8 mouse cellular contexts compared by ENCODE assay signal in genomic region chr2:91972121-91972566, GRCm38 (mm10). TPM values are rescaled to one million over a fixed set of nuclear protein-coding genes. Genes with fewer than 3 reads are reported as not detected.
A peak's percentile ranks its signal among the peaks of the same experiment; 100 is the strongest.
DNase-seq lines count a peak whose midpoint lies in the region; ATAC-seq lines count a peak whose summit lies in the region.

No protein-coding gene starts in this region.

- no peak overlapping the region for H3K9ac ChIP-seq in hindbrain, embryonic 16.5 days (ENCODE audit: low read depth, low read length)
- H3K9ac ChIP-seq in hindbrain, embryonic 11.5 days (ENCODE audit: low read depth, low read length), result no peak overlapping the region

- peaks cover 82% of the 10 kb centered on the region for H3K27me3 ChIP-seq in hindbrain, embryonic 10.5 days (ENCODE audit: insufficient read depth, poor library complexity, severe bottlenecking)
- H3K27me3 ChIP-seq in hindbrain, embryonic 16.5 days (replicated peaks; ENCODE audit: control insufficient read depth, insufficient read depth, low read length), result peaks cover 9% of the 10 kb centered on the region
- H3K27me3 ChIP-seq in hindbrain, embryonic 11.5 days (ENCODE audit: control insufficient read depth, insufficient read depth, low read length), result peaks cover 36% of the 10 kb centered on the region

- H3K4me2 ChIP-seq in hindbrain, embryonic 16.5 days (ENCODE audit: low read length), result no peak overlapping the region
- H3K4me2 ChIP-seq in hindbrain, embryonic 11.5 days (replicated peaks; ENCODE audit: low read depth, low read length), result no peak overlapping the region

- H3K4me3 ChIP-seq in hindbrain, embryonic 10.5 days, result no peak overlapping the region
- H3K4me3 ChIP-seq in hindbrain, embryonic 16.5 days (ENCODE audit: low read length), result no peak overlapping the region
- H3K4me3 ChIP-seq in hindbrain, embryonic 11.5 days (ENCODE audit: low read depth, low read length), result no peak overlapping the region

- no peak; the same call in 1 of the 2 replicates for ATAC-seq in hindbrain, embryonic 16.5 days
- 0 out of 2 replicates have a peak, but pooled peaks have one; percentile 36 for ATAC-seq in hindbrain, embryonic 11.5 days (ENCODE audit: low FRiP score)

- H3K36me3 ChIP-seq in hindbrain, embryonic 10.5 days, result no peaks in the 10 kb centered on the region
- no peaks in the 10 kb centered on the region for H3K36me3 ChIP-seq in hindbrain, embryonic 16.5 days (ENCODE audit: control insufficient read depth, insufficient read depth, low read length)
- H3K36me3 ChIP-seq in hindbrain, embryonic 11.5 days (ENCODE audit: control insufficient read depth, insufficient read depth, low read length), result no peaks in the 10 kb centered on the region

- no peaks in the 10 kb centered on the region for H3K9me3 ChIP-seq in hindbrain, embryonic 10.5 days
- no peaks in the 10 kb centered on the region for H3K9me3 ChIP-seq in hindbrain, embryonic 16.5 days (ENCODE audit: control insufficient read depth, low read length)
- no peaks in the 10 kb centered on the region for H3K9me3 ChIP-seq in hindbrain, embryonic 11.5 days (ENCODE audit: control insufficient read depth, low read length)

- H3K27ac ChIP-seq in hindbrain, embryonic 10.5 days, result peak overlapping the region; percentile 72
- H3K27ac ChIP-seq in hindbrain, embryonic 16.5 days (ENCODE audit: low read depth, low read length), result no peak overlapping the region
- H3K27ac ChIP-seq in hindbrain, embryonic 11.5 days (ENCODE audit: low read depth, low read length), result no peak overlapping the region

- H3K4me1 ChIP-seq in hindbrain, embryonic 10.5 days (replicated peaks), result peaks cover 51% of the 10 kb centered on the region
- H3K4me1 ChIP-seq in hindbrain, embryonic 16.5 days (ENCODE audit: control insufficient read depth, insufficient read depth, low read depth, low read length), result peaks cover 24% of the 10 kb centered on the region
- peaks cover 14% of the 10 kb centered on the region for H3K4me1 ChIP-seq in hindbrain, embryonic 11.5 days (replicated peaks; ENCODE audit: control insufficient read depth, insufficient read depth, low read length)

- WGBS in hindbrain, embryonic 10.5 days, result 39% methylated on average over 13 of the region's 13 CpGs
- 34% methylated on average over 13 of the region's 13 CpGs for WGBS in hindbrain, embryonic 16.5 days
- WGBS in hindbrain, embryonic 11.5 days, result 39% methylated on average over 13 of the region's 13 CpGs

- no peak for DNase-seq in hindbrain, embryonic 10.5 days (ENCODE audit: low spot score)
- peak; percentile 62 for DNase-seq in T-cell, adult 2 months (ENCODE audit: low spot score)
- DNase-seq in hindbrain, embryonic 11.5 days (ENCODE audit: low spot score), result no peak
- peak; percentile 67 for DNase-seq in lung, postnatal 36 days
- no peak for DNase-seq in yolk sac, embryonic 10.5 days (ENCODE audit: low spot score)
- no peak for DNase-seq in urinary bladder, adult 2 months (ENCODE audit: low spot score)
- DNase-seq in layer of hippocampus, adult 9-10 months (ENCODE audit: low spot score), result no peak

RNA-seq across cellular contexts. Expression of gene Dgkz, which starts 3.5 kb away (rescaled TPM):
- polyA plus RNA-seq in hindbrain, embryonic 10.5 days (2016; fragmentation: Nextera tagmentation; extraction: Ambion mirVana), result 36.3 and 39.4 TPM in 2 replicates
- polyA plus RNA-seq in hindbrain, embryonic 16.5 days (2015; fragmentation: Nextera tagmentation; extraction: Ambion mirVana), result 32.3 and 37.5 TPM in 2 replicates
- polyA plus RNA-seq in hindbrain, embryonic 11.5 days (2014; fragmentation: Nextera tagmentation; extraction: Ambion mirVana), result 24.1 and 28.9 TPM in 2 replicates
- polyA plus RNA-seq in urinary bladder, adult 2 months (2012; rRNA removed), result 135 and 148 TPM in 2 replicates

RNA-seq across cellular contexts. Expression of gene Gm9821, which starts 26.6 kb away (rescaled TPM):
- polyA plus RNA-seq in hindbrain, embryonic 10.5 days (2016; fragmentation: Nextera tagmentation; extraction: Ambion mirVana), result 0.18 and 0.25 TPM in 2 replicates
- 0.16 and 0.29 TPM in 2 replicates for polyA plus RNA-seq in hindbrain, embryonic 16.5 days (2015; fragmentation: Nextera tagmentation; extraction: Ambion mirVana)
- polyA plus RNA-seq in hindbrain, embryonic 11.5 days (2014; fragmentation: Nextera tagmentation; extraction: Ambion mirVana), result 0.27 and 0.37 TPM in 2 replicates
- 0.03 TPM in 1 of 2 replicates, not detected in the other for polyA plus RNA-seq in urinary bladder, adult 2 months (2012; rRNA removed)

RNA-seq across cellular contexts. Expression of gene Mdk, which starts 40.0 kb away (rescaled TPM):
- 1,375 and 1,717 TPM in 2 replicates for polyA plus RNA-seq in hindbrain, embryonic 10.5 days (2016; fragmentation: Nextera tagmentation; extraction: Ambion mirVana)
- 160 and 182 TPM in 2 replicates for polyA plus RNA-seq in hindbrain, embryonic 16.5 days (2015; fragmentation: Nextera tagmentation; extraction: Ambion mirVana)
- polyA plus RNA-seq in hindbrain, embryonic 11.5 days (2014; fragmentation: Nextera tagmentation; extraction: Ambion mirVana), result 960 and 984 TPM in 2 replicates
- polyA plus RNA-seq in urinary bladder, adult 2 months (2012; rRNA removed), result 34.7 and 37.5 TPM in 2 replicates

RNA-seq across cellular contexts. Expression of gene Chrm4, which starts 45.1 kb away (rescaled TPM):
- 0.48 and 0.95 TPM in 2 replicates for polyA plus RNA-seq in hindbrain, embryonic 10.5 days (2016; fragmentation: Nextera tagmentation; extraction: Ambion mirVana)
- polyA plus RNA-seq in hindbrain, embryonic 16.5 days (2015; fragmentation: Nextera tagmentation; extraction: Ambion mirVana), result 1.5 TPM in 2 replicates
- 0.20 and 0.42 TPM in 2 replicates for polyA plus RNA-seq in hindbrain, embryonic 11.5 days (2014; fragmentation: Nextera tagmentation; extraction: Ambion mirVana)
- polyA plus RNA-seq in urinary bladder, adult 2 months (2012; rRNA removed), result 0.06 and 0.11 TPM in 2 replicates

RNA-seq across cellular contexts. Expression of gene Creb3l1, which starts 52.2 kb away (rescaled TPM):
- polyA plus RNA-seq in hindbrain, embryonic 10.5 days (2016; fragmentation: Nextera tagmentation; extraction: Ambion mirVana), result 1.00 and 1.9 TPM in 2 replicates
- 2.7 and 4.0 TPM in 2 replicates for polyA plus RNA-seq in hindbrain, embryonic 16.5 days (2015; fragmentation: Nextera tagmentation; extraction: Ambion mirVana)
- polyA plus RNA-seq in hindbrain, embryonic 11.5 days (2014; fragmentation: Nextera tagmentation; extraction: Ambion mirVana), result 2.0 and 2.2 TPM in 2 replicates
- 4.9 and 15.4 TPM in 2 replicates for polyA plus RNA-seq in urinary bladder, adult 2 months (2012; rRNA removed)

Comparison
In these comparisons a context has a peak if more than half of its experiments do, and no peak if none do; other contexts are left out.
1. DNase-seq: peak in T-cell, adult 2 months (single experiment) and lung, postnatal 36 days (single experiment); none in hindbrain, embryonic 10.5 days (single experiment), hindbrain, embryonic 11.5 days (single experiment), yolk sac, embryonic 10.5 days (single experiment), urinary bladder, adult 2 months (single experiment) and layer of hippocampus, adult 9-10 months (single experiment).